Mouse (Mus musculus) cortical plate, adult 2 months (tissue): Measurements from ENCODE around the gene Olfr370.

Experiments used
- CTCF ChIP-seq: fragments of 200-500 bp; IDR thresholded peaks from 2 replicates; pipeline ENCODE4 v1.5.1; 2011; ENCODE audit warnings: mild to moderate bottlenecking, control low read depth, low read length; ENCODE audit not compliant: insufficient read depth; ENCODE audit errors: extremely low read depth
- POLR2A ChIP-seq: fragments of 200-500 bp; IDR thresholded peaks from 2 replicates; pipeline ENCODE4 v1.6.1; 2011; ENCODE audit warnings: mild to moderate bottlenecking, low read length, control low read depth; ENCODE audit not compliant: insufficient read depth; ENCODE audit errors: extremely low read depth

DNA sequence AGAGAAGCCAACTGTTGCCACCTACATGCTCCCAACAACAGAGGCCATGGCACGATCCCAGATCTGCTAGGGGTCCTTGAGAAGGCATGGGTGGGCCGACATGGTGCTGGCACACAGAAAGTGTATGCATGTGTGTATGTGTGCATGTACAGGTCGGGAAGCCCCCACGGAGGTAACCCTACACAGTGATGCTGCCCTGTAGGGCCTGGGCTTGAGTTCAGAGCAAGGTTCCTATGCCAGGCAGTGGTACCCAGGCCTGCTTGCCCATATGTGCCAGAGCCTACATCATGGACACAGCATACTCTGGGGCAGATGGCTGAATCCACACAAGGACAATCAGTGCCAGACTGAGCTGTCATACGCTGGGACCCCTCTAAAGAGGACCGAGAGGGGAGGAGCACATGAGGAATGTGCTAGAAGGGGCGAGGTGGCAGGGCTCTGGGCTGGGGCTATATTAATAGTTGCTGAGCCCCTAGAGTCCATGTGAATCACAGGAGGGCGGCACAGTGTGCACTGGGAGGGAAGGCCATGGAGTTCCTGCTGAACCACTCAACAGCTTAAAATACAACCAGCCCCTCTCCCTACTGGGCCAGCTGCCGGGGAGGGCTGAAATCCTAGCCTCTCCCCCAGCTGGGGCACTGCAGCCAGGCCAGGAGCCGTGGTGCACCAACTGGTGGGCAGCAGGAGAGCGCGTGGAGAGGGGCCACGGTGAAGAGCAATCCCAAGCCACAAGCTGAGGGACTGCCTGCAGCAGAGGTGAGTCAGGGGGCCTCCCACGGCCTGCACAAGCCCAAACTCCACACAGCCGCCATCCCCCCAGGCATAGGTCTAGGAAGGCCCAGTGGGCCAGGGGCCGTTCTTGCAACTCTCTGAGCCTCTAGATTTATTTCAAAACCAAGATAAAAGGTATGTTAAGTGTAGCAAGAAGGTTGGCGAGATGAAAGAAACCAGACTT lies 40.3 kb downstream of the Olfr370 start:
- TF ChIP-seq POLR2A (no peak), CTCF (no peak)
